Mouse (Mus musculus) ES-E14 (cell line): ENCODE data around the gene Ccdc40.

Experiments
- CHD2 ChIP-seq: IDR thresholded peaks from 2 replicates; pipeline ENCODE4 v1.6.1; 2014; ENCODE audit warnings: mild to moderate bottlenecking, low read depth, low read length, inconsistent platforms
- HCFC1 ChIP-seq: IDR thresholded peaks from 2 replicates; pipeline ENCODE4 v1.6.1; 2012; ENCODE audit warnings: low read length, inconsistent platforms, borderline replicate concordance; ENCODE audit not compliant: insufficient read depth
- MAFK ChIP-seq: IDR thresholded peaks from 2 replicates; pipeline ENCODE4 v1.6.1; 2014; ENCODE audit warnings: mild to moderate bottlenecking, low read depth, low read length, inconsistent platforms; ENCODE audit not compliant: insufficient read depth
- ZNF384 ChIP-seq: IDR thresholded peaks from 2 replicates; pipeline ENCODE4 v1.6.1; 2012; ENCODE audit warnings: low read depth, low read length, inconsistent platforms

GRCm38 (mm10) chr11:119217861-119218260, 10.5 kb upstream of the Ccdc40 start:
- TF ChIP-seq MAFK (no peak), HCFC1 (no peak), CHD2 (no peak), ZNF384 (no peak)
